Comparison of ENCODE assay signal across 16 mouse cellular contexts in genomic region chr7:128421701-128422100, GRCm38 (mm10).
"Had no signal": no experiment of that assay in that cellular context is flagged by ENCODE, and none has a peak within 500 bp of the region (broad histone marks: within the 10 kb centered on the region; RNA-seq: fewer than 3 reads in every experiment).

No protein-coding gene starts in this region.

- H3K36me3 ChIP-seq: intestine, embryonic 15.5 days; kidney, embryonic 15.5 days; liver, embryonic 13.5 days; neural tube, embryonic 12.5 days; neural tube, embryonic 15.5 days had no signal

- H3K27ac ChIP-seq: intestine, embryonic 15.5 days; kidney, embryonic 15.5 days; liver, embryonic 13.5 days; neural tube, embryonic 12.5 days; neural tube, embryonic 15.5 days had no signal

- H3K9me3 ChIP-seq: intestine, embryonic 15.5 days; kidney, embryonic 15.5 days; liver, embryonic 13.5 days; neural tube, embryonic 12.5 days; neural tube, embryonic 15.5 days had no signal

- H3K9ac ChIP-seq: intestine, embryonic 15.5 days; kidney, embryonic 15.5 days; liver, embryonic 13.5 days; neural tube, embryonic 12.5 days; neural tube, embryonic 15.5 days had no signal

- H3K4me3 ChIP-seq: intestine, embryonic 15.5 days; kidney, embryonic 15.5 days; liver, embryonic 13.5 days; neural tube, embryonic 12.5 days; neural tube, embryonic 15.5 days had no signal

- ATAC-seq: intestine, embryonic 15.5 days had no signal

- H3K4me2 ChIP-seq: intestine, embryonic 15.5 days; kidney, embryonic 15.5 days; liver, embryonic 13.5 days; midbrain, embryonic 11.5 days; neural tube, embryonic 12.5 days; neural tube, embryonic 15.5 days had no signal

- DNase-seq: kidney, adult 11 months; kidney, adult 8-10 months; kidney, postnatal 10 days; kidney, postnatal 36 days; liver, embryonic 13.5 days; lung, adult 2 months; lung, postnatal 14 days; lung, postnatal 4 days; midbrain, embryonic 14.5 days; thymus, adult 2 months; thymus, postnatal 25 days had no signal
